Mouse (Mus musculus) testis, postnatal 14 days (tissue): Measurements from ENCODE around the gene Snx21.
A peak's percentile ranks its signal among the peaks of the same experiment; 100 is the strongest.

ENCODE experiments used
- DNase-seq: peaks from one replicate; pipeline ENCODE4 v3.0.0; 2021; ENCODE audit warnings: low spot score

The Snx21 gene

GRCm38 (mm10) chr2:164770279-164770678 is 15.3 kb upstream of the Snx21 start:
- DNase-seq = no peak

GRCm38 (mm10) chr2:164771123-164771522 is 14.5 kb upstream of the Snx21 start:
- DNase-seq = no peak

- no peak for DNase-seq
Observed at GRCm38 (mm10) chr2:164773229-164773988, 12.2 kb upstream of the Snx21 start.

GRCm38 (mm10) chr2:164773989-164774364 is 11.6 kb upstream of the Snx21 start:
- no peak for DNase-seq

GRCm38 (mm10) chr2:164776130-164776529 is 9.5 kb upstream of the Snx21 start:
- DNase-seq = no peak

- DNase-seq = no peak
Observed at GRCm38 (mm10) chr2:164776801-164777200, 8.8 kb upstream of the Snx21 start.

GRCm38 (mm10) chr2:164777246-164778014 is 8.2 kb upstream of the Snx21 start:
- DNase-seq = no peak

GRCm38 (mm10) chr2:164778015-164778287 is 7.7 kb upstream of the Snx21 start:
- no peak for DNase-seq

GRCm38 (mm10) chr2:164778809-164779208 is 6.8 kb upstream of the Snx21 start:
- DNase-seq = no peak

- DNase-seq = no peak
Observed at GRCm38 (mm10) chr2:164779481-164780086, 6.0 kb upstream of the Snx21 start, which contains the start of gene Tnnc2. TSS of gene Tnnc2 (minus strand) at chr2:164779967.

GRCm38 (mm10) chr2:164781876-164782275 is 3.7 kb upstream of the Snx21 start:
- no peak for DNase-seq

GRCm38 (mm10) chr2:164783926-164784581 is 1.6 kb upstream of the Snx21 start:
- DNase-seq = no peak

- no peak for DNase-seq
Observed at GRCm38 (mm10) chr2:164784869-164785420, 678 bp upstream of the Snx21 start.

GRCm38 (mm10) chr2:164786388-164786885 is 814 bp downstream of the Snx21 start:
- no peak for DNase-seq

- DNase-seq = no peak
Observed at GRCm38 (mm10) chr2:164787032-164787431, 1.4 kb downstream of the Snx21 start.

- DNase-seq = no peak
Observed at GRCm38 (mm10) chr2:164787779-164788178, 2.2 kb downstream of the Snx21 start.

- no peak for DNase-seq
Observed at GRCm38 (mm10) chr2:164788411-164788810, 2.8 kb downstream of the Snx21 start.

- no peak for DNase-seq
Observed at GRCm38 (mm10) chr2:164790451-164790850, 4.8 kb downstream of the Snx21 start.

- DNase-seq = no peak
Observed at GRCm38 (mm10) chr2:164791841-164792261, 6.2 kb downstream of the Snx21 start.

- no peak for DNase-seq
Observed at GRCm38 (mm10) chr2:164792400-164793190, 7.0 kb downstream of the Snx21 start.

- DNase-seq = peak; percentile 60
Observed at GRCm38 (mm10) chr2:164793236-164793635, 7.6 kb downstream of the Snx21 start.
